Mouse (Mus musculus): ENCODE measurements around the gene Mroh8.
A peak's percentile ranks its signal among the peaks of the same experiment; 100 is the strongest.

Mroh8 gene

GRCm38 (mm10) chr2:157287542-157287941, 8.2 kb upstream of the Mroh8 start:
- DNase-seq, result no peak

- no peak for DNase-seq
Measured at GRCm38 (mm10) chr2:157283321-157283720, 4.0 kb upstream of the Mroh8 start.

DNA sequence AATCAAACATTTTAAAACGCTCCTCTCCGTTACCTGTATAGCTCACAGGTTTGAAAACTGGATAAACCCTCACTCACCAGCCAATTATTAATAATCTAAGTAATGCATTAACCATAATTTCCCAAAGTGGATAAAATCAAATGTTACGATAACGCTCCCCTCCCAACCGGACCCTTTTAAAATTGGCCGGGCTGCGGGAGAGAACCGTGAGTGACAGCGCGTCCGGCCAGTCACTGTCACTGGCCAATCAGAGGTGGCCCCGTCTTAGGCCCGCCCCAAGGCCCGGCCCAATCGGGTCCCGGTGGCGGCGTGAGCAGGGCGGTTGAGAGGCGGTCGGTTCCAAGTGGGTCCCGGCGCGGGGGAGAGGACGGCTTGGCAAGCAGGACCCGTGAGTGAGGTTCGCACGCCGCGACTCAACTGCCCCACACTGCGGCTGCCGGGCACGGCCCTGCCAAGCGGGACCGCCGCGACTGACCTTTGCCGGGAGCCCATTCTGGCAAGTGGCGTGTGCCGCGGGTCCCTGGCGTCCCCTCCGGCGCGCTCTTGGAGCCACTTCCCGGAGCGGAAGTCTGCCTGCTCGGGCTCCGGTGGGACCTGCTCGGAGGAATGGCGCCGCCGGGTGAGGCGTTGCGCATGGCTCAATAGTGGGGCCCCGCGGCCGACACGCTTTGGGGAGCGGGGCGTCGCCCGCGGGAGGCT, 483 bp downstream of the Mroh8 start, which contains the start of gene Rpn2:
TSS of gene Rpn2 (plus strand) at position 301 of the 699 bp plus-strand sequence.
- peak; percentile 100 for DNase-seq

DNA sequence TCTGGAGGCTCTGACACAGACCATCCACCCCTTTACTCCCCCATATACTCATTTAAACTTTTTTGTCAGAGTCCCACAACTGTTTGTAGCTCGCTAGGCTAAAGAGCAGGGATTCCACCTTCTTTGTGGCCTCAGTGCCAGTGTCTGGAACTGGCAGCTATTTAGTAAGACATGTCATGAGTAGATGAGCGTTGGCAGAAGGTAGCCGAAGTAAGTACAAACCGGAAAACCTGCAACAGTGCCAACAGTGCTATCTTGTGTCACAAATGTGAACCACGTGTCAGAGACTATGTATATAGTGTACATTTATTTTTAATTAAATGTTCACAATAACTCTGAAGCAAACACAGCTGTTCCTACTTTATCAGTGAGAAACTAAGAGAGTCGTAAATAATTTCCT, 15.5 kb downstream of the Mroh8 start:
- no peak for DNase-seq

- no peak for DNase-seq
Measured at GRCm38 (mm10) chr2:157263101-157263500, 16.2 kb downstream of the Mroh8 start.

GRCm38 (mm10) chr2:157262506-157262905, 16.8 kb downstream of the Mroh8 start:
- peak; percentile 39 for DNase-seq

GRCm38 (mm10) chr2:157261930-157262329, 17.4 kb downstream of the Mroh8 start:
- DNase-seq, result peak; percentile 75

DNA sequence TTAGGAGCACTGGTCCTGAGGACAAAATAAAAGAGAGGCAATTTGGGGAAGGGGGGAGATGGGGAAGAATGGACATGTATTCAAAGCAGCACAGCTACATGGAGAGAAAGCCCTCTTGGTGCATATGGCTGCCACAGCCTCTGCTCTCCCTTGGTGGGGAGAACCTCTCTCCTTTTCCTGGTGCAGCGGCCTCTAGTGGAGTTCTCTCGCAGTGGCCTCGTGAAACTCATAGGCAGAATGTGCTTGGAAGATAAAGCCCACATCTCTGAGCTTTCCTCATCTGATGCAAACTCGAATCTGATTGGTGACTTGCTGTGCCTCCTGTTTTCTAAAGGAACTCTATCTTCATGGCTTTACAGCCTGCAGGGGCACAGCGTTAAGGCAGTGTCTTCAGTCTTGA, 19.6 kb downstream of the Mroh8 start:
- DNase-seq, result no peak

- peak; percentile 60 for DNase-seq
Measured at GRCm38 (mm10) chr2:157248111-157248510, 31.2 kb downstream of the Mroh8 start.

GRCm38 (mm10) chr2:157245603-157246002, 33.7 kb downstream of the Mroh8 start:
- DNase-seq, result no peak

- DNase-seq, result peak; percentile 60
Measured at GRCm38 (mm10) chr2:157245001-157245400, 34.3 kb downstream of the Mroh8 start.

- peak; percentile 14 for DNase-seq
Measured at GRCm38 (mm10) chr2:157235946-157236345, 43.4 kb downstream of the Mroh8 start.

DNA sequence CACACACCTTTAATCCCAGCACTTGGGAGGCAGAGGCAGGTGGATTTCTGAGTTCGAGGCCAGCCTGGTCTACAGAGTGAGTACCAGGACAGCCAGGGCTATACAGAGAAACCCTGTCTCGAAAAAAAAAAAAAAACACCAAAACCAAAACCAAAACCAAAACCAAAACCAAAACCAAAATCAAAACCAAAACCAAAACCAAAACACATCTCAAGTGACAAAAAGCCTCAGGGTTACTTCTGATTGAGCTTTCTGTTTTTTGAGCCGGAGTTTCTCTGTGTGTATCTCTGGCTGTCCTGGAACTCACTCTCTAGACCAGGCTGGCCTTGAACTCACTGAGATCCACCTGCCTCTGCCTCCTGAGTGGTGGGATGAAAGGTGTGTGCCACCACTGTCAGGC, 57.4 kb downstream of the Mroh8 start:
- peak; percentile 10 for DNase-seq

DNA sequence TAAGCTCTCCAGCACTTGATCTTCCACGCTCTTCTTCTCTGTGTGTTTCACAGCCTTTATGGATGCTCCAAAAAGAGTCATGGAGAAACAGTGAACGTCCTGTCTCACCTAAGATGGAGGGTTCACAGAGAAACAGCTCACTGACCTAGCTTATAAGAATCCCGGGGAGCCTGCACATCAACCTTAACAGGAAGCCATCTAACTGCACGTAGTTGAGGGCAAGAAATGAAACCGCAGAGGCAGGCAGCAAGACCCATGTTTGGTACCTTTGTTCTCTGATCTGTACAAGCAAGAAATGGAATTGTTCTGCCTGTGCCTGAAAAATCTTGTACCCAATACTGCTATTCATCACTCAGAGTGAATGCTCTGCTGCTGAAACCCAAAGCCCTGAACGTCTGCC, 59.2 kb downstream of the Mroh8 start:
- peak; percentile 39 for DNase-seq

- DNase-seq, result peak; percentile 42
Measured at GRCm38 (mm10) chr2:157211731-157212130, 67.6 kb downstream of the Mroh8 start.

- DNase-seq, result peak; percentile 99
Measured at GRCm38 (mm10) chr2:157204366-157205218, 74.8 kb downstream of the Mroh8 start, which contains the start of gene Rbl1. Rbl1 (minus strand) TSS chr2:157204534.

GRCm38 (mm10) chr2:157203459-157204365, 75.6 kb downstream of the Mroh8 start:
- no peak for DNase-seq

DNA sequence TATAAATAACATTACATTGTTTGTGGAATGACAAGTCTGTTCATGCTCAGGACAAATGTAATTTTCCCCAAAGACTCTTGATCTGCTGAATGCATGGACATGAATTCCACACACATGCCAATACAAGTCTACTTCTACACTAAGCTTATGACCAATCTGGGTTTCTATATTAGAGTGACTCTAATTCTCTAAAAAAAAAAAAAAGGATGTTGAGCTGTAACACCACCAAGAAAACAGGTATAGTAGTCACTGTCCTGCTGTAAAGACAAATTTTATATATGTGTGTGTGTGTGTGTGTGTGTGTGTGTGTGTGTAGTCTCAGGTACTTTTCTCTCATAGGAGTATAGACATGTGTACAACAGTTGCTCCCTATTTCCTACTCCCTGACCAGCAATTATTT, 76.3 kb downstream of the Mroh8 start:
- no peak for DNase-seq

GRCm38 (mm10) chr2:157202361-157202760, 77.0 kb downstream of the Mroh8 start:
- peak; percentile 92 for DNase-seq

DNA sequence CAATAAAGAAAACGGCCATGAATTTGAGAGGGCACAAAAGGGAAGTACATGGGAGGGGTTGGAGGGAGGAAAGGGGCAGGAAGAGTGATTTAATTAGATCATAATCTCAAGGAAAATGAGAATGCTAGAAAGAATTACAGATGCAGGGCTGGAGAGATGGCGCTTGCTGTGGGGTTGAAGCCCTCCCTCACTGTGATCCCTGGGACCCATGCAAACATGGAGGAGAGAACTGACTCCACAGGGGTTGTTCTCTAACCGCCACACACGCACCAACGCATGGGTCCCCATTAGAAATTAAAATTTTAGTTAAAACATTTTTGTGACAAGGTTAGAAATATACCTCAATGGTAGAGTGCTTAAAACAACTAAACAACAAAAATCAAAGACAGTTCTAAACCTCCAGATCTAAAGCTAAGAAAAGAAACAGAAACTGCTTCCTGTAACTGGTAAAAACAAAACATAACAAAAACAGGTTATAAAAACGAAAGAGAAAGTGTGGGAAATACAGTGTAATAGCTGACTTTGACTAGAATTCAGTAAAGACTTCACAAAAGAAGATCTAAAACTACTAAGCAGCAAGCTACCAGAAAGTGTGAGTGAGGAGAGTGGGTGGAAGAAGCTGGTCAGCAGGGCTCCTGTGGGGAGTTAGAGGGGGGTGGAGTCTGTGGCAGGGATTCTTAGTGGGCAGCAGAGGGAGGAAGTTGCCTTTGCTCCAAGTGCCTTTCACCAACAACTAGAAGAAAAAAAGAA, 78.1 kb downstream of the Mroh8 start:
- DNase-seq, result peak; percentile 96

DNA sequence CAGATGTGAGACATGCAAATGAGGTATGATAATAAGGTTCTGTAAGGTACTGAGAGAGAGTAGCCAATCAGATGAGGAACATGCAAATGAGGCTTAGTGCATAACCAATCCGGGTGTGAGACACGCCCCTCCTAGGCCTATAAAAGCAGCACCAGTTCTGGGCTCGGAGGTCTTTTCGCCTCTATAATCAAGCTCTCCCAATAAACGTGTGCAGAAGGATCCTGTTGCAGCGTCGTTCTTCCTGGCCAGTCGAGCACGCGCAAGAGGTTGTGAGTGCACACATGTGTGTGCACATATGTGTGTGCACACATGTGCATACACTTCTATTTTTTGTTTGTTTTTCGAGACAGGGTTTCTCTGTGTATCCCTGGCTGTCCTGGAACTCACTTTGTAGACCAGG, 80.9 kb downstream of the Mroh8 start:
- DNase-seq, result peak; percentile 78

- no peak for DNase-seq
Measured at GRCm38 (mm10) chr2:157190651-157191050, 88.7 kb downstream of the Mroh8 start.
